Mouse (Mus musculus) regulatory T cell (primary cell): ENCODE measurements around the gene Tspan10.
"Not testable (repeated sequence)": the region's sequence is repeated elsewhere in the genome, so short reads cannot be mapped to it uniquely, and the experiment has no call there.

Source experiments
- in situ Hi-C: fragments of 300-600 bp; cut with MboI, MseI; formaldehyde crosslinking; loops from one replicate; pipeline ENCODE4 v1.15.1; 2025; ENCODE audit warnings: high pct_unique_total_duplicates

Gene Tspan10

DNA sequence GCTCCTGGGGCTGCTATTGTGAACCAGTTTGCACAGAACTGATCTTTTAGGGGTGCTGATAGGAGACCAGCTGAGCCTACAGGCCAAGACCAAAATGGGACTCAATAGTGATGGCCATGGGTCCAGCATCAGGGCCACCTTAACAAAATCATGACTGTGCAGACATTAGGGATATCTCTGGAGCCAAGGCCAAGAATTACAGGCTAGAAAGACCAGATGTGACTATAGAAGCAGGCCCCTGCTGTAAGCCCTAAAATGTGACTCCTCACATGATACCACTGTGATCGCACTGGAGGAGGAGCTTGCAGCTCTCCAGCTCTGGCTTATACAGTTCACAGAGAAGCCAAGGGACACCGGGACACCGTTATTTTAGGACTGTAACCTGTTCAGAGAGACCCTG lies at the start of gene Tspan10:
TSS of gene Tspan10 (plus strand) at position 301 of the 400 bp plus-strand sequence.
- in situ Hi-C loops, result no loop called here

DNA sequence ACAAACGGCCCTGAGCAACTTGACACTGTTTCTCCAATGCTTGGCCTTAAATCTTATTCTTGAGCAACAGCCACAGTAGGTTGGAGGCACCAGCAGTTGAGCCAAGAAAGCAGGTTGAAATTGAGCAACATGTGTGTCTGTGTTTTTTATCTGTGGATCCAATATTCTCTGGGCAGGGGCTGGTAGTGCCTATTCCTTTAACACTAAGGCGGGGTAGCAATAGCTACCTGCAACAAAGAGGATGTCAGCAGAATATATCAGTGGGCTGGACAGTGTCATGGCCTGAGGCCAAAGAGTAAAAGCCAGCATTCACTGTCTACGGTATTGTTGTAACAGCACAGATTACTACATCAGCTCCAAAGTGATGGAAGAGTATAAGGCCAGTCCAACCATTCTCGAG lies 46.8 kb upstream of the Tspan10 start:
- in situ Hi-C loops, result no loop called here

DNA sequence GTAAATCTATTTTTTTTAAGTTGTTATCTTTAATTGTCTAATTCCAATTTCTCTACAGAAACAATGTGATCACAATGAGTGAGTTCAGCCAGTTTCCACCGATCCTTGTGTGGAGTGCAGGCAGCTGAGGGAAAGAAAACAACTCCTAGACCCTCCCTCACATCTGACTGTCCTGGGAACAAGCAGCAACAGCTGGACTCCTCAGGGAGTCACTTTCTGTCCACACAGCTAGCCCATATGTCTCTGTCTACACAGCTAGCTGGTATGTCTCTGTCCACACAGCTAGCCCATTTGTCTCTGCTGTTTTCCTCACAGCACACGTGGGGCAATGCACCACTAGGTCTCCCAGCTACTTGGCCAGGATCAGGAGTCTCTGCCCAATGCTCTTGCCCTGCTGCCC lies 44.8 kb upstream of the Tspan10 start:
- in situ Hi-C loops, result no loop called here

GRCm38 (mm10) chr11:120399319-120399718 lies 43.1 kb upstream of the Tspan10 start:
- in situ Hi-C loops, result no loop called here

- in situ Hi-C loops, result no loop called here
These were observed 37.6 kb upstream of the Tspan10 start for GRCm38 (mm10) chr11:120404814-120405213.

DNA sequence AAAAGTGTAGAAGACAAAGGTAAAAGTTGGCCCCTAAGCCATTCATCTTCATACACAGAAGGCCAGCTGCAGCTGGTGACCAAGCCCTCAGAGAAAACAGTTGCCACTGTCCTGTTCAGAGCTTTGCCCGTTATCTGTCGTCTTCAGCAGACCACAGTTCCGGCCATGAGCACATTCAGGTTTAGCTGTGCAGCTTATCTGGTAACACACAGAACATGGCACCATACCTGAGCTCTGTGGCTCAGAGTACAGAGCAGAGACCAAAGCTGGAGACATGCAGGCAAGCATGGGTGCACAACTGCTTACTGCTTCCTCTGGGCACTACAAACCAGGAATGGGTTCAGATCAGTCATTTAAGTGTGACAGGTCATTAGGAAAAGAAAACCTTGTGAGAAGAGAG lies 36.6 kb upstream of the Tspan10 start:
- in situ Hi-C loops, result no loop called here

DNA sequence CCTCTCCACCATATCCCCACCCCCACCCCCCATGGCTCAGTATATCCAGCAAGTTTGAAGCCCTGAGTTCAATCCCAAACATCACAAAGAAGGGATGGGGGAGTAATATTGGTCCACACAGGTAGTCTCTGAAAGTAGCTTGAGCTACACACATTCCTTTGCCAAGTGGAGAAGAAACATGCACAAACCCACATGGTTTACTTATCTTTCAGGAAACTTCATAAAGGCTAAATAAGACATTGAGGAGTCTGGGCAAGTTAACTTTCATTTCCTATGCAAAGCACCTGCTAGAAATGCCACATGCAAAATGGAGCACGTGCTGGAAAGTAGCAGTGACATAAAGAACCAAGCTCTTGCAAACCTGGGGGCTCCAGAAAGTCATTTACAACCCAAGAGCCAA lies 36.0 kb upstream of the Tspan10 start:
- in situ Hi-C loops, result no loop called here

- in situ Hi-C loops, result not testable (repeated sequence)
These were observed 28.8 kb upstream of the Tspan10 start for GRCm38 (mm10) chr11:120413621-120414020.

GRCm38 (mm10) chr11:120417852-120418251 lies 24.6 kb upstream of the Tspan10 start:
- in situ Hi-C loops, result no loop called here

DNA sequence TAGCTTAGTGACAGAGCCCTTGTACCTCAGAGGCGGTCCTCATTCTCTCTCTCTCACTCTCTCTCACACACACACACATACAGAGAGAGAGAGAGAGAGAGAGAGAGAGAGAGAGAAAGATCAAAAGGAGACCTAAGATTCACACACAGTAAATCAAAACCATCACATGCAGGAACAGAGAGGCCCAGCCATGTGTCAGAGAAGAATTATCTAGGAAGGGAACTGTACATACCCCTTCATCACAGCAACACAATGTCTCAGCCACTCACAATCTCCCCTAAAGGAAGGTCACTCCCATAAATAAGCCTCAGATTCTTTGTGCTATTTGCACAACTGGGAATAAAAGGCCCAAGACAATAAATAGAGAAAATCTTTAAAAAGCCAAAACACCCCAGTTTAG lies 23.9 kb upstream of the Tspan10 start:
- in situ Hi-C loops, result no loop called here

DNA sequence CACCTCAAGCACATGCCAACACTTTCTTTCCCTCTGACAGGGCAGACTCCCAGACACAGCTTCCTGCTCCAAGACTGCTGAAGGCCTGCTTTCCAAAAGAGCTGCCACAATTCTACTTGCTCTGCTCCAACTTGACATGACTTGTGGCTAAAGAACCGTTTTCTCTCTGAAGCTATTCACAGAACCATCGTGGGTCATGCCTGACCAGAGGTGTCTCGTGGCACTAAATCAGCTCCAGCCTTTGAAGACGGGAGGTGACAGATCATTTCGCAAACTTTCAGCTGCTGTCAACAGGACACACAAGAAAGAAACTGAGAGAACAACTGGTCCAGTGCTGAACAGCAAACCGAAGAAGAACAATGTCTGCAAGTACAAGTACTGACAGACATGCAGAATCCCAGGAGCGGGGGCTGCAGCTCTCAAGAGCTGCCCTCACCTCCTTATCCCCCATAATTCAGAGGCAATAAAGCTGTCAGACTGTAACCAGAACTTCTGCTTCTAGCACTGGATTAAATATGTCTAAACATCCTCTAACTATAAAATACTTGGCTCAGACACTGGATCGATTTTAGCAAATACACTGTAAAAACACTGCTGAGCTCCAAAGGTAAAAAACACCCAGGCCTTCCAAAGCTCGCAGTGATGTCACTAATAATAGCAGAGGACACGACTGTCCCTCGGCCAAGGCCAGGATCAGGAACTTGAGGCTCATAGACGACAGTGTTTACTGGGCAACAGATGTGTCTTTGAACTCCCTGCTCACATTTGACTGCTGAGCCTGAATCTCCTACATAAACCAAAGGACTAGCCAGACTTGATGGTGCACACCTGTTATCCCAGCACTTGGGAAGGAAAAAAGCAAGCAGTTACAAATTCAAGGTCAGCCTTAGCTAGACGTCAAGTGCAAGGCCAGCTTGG lies 19.5 kb upstream of the Tspan10 start:
- in situ Hi-C loops, result no loop called here

- in situ Hi-C loops, result no loop called here
These were observed 18.7 kb upstream of the Tspan10 start for GRCm38 (mm10) chr11:120423569-120424295.

- in situ Hi-C loops, result no loop called here
These were observed 15.7 kb upstream of the Tspan10 start for GRCm38 (mm10) chr11:120426727-120427126.

GRCm38 (mm10) chr11:120437152-120437856 lies 5.1 kb upstream of the Tspan10 start, which contains the start of gene Nploc4:
Nploc4 (minus strand) TSS chr11:120437708.
- in situ Hi-C loops, result no loop called here

DNA sequence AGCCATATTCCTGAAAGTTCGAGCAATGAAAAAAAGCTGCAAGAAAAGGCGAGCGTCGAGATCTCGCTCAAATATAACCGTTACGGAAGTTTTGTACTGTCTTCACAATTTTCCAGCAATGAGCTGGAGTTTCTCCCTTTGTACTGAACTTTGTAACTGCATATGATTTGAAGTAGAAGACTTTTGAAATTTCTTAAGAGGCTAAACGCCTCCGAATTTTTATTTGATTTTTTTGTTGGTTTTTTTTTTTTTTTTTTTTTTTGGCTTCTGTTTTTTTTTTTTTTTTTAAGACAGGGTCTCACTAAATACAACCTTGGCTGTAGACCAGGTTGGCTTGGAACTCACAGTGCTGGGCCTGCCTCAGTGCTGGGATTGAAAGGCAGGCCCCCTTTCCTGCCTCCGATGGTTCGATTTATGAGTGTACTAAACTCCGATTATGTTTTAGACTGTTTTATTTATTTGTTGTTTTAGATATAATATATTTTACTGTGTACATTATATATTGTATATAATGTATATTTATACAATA lies 4.5 kb upstream of the Tspan10 start:
- in situ Hi-C loops, result no loop called here

- in situ Hi-C loops, result no loop called here
These were observed 379 bp downstream of the Tspan10 start for GRCm38 (mm10) chr11:120442765-120443280.

GRCm38 (mm10) chr11:120444106-120444505 lies 1.7 kb downstream of the Tspan10 start:
- in situ Hi-C loops, result no loop called here

GRCm38 (mm10) chr11:120445475-120445874 lies 3.0 kb downstream of the Tspan10 start:
- in situ Hi-C loops, result no loop called here

GRCm38 (mm10) chr11:120447179-120447578 lies 4.7 kb downstream of the Tspan10 start:
- in situ Hi-C loops, result no loop called here

GRCm38 (mm10) chr11:120452246-120452645 lies 9.8 kb downstream of the Tspan10 start:
- in situ Hi-C loops, result no loop called here

- in situ Hi-C loops, result no loop called here
These were observed 10.9 kb downstream of the Tspan10 start, which contains the start of gene Pde6g for GRCm38 (mm10) chr11:120453306-120453705. Pde6g (minus strand) TSS chr11:120453500.
